Mouse (Mus musculus) embryo, embryonic 11 days (tissue): ENCODE data around the gene Smoc1.

ENCODE experiments used
- DNase-seq: peaks from one replicate; pipeline ENCODE4 v3.0.0-alpha.2; 2015

Gene Smoc1

GRCm38 (mm10) chr12:81085244-81085643 lies 58.6 kb downstream of the Smoc1 start:
- DNase-seq, result no peak

DNA sequence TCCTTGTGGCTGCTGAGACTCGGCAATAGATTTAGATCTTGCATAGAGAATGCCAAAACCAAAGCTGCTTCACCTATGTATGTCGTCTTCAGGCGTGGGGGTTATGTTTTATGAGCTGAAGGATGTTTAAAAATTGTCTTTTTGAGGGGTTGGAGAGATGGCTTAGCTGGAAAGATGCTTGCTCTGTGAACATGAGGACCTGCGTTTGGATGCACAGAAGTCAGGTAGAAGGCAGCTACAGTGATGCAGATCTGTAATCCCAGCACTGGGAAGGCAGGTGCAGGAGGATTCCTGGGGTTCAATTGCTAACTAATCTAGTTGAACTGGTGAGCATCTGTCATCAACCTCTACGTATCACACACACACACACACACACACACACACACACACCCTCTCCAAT lies 61.5 kb downstream of the Smoc1 start:
- no peak for DNase-seq

DNA sequence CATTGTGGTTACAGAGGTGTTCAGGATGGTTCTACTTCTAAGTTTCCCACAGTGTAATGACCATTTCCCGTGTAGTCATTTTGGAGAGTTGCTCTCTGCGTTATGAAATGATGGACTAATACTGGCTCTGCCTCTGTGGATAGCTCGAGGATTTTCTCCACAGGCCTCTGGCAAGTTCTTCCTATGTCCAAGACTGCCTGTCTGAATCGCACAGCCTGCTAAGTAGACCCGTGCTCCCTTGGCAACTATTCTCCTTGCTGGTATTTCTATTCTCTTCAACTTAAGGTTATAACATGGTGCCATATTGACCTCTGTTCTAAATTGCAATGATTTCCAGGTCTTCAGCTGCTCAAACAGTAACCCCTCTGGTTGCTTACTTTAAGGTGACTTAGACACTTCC lies 65.0 kb downstream of the Smoc1 start:
- no peak for DNase-seq

DNA sequence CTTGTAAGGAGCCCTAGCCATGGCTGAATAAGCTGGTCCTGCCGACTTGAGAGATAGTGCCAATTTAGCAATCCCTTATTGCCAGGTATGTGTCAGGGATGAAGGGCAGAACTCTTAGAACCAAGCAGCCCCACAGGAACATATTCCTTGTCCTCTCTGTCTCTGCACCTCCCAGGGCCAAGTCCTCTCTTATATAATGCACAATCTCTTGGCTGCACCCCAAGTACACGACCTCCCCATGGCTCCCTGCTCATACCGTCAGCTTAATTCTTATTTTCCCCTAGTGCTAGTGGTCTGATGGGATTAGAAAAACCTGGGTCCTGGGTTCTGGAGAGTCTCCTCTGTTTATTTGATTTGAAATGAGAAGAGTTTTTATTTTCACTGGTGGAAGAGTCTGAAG lies 66.0 kb downstream of the Smoc1 start:
- DNase-seq, result no peak

- no peak for DNase-seq
Measured at GRCm38 (mm10) chr12:81093211-81093610, 66.6 kb downstream of the Smoc1 start.

GRCm38 (mm10) chr12:81094766-81095405 lies 68.3 kb downstream of the Smoc1 start:
- DNase-seq, result peak; percentile 54

DNA sequence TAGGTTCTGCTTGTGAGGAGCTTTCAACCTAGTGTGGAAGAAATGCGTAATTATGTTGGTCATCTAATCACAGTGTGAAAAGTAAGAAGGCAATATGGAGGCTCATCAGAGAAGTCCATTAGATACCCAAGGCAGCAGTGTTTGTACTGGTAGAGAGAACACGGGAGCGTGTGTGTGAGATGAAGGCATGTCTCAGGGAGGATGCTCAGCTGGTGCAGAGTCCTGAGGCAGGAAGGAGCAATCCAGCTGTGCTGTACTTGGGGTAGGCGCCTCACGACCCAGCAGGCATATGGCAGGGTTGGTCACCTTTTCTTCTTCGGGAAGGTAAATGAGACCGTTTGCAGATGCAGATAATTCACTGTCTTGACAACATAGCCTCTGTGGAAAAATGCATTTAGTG lies 70.7 kb downstream of the Smoc1 start:
- DNase-seq, result no peak

DNA sequence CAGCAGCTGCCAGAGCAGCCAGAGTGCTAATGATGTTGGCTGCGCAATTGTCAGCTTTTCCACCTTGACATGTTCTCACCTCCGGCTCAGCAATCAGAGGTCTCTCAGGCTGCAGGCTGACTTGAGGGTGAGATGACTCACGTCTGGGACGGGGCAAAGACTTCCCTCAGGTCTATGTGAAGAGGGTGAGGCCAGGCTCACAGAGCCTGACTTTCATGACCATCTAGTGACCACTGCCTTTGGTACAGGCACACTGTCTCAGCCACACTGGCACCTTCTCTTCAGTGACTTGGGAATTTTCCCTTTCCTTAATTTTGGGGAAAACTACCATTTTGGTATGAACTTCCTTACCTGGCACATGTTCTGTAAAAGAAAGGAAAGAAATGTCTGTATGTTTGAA lies 71.1 kb downstream of the Smoc1 start:
- DNase-seq, result no peak

DNA sequence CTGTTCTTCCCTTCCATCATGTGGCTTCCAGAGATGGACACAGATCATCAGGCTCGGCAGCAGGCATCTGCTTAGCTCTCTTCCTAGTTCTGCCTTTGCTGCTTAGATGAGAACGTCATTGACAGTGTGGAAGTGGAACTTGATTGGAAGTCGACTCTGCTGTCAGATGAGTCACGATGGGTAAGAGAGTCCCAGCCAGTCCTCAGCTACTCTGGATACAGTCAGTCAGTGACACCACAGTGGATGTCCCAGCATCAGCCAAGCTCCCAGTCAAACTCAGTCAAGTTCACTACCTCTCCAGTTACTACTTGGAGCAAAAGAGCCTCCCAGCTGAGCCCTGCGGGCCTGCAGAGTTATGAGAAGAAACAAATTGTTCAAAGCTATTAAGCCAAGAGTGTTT lies 72.6 kb downstream of the Smoc1 start:
- no peak for DNase-seq

GRCm38 (mm10) chr12:81101691-81102090 lies 75.1 kb downstream of the Smoc1 start:
- peak; percentile 35 for DNase-seq

DNA sequence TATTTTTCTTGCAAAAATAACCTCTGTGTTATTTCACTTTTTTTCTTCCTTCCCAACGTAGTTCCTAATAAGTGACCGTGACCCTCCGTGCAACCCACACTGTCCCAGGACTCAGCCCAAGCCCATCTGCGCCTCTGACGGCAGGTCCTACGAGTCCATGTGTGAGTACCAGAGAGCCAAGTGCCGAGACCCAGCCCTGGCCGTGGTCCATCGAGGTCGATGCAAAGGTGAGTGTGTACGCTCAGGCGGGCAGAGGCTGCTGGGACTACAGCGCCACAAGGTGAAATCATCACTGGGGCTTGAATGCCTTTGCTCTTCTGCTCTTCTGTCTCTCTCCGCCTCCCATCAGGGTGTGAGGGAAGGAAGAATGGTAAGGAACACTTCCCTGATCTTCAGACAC lies 77.9 kb downstream of the Smoc1 start:
- no peak for DNase-seq

DNA sequence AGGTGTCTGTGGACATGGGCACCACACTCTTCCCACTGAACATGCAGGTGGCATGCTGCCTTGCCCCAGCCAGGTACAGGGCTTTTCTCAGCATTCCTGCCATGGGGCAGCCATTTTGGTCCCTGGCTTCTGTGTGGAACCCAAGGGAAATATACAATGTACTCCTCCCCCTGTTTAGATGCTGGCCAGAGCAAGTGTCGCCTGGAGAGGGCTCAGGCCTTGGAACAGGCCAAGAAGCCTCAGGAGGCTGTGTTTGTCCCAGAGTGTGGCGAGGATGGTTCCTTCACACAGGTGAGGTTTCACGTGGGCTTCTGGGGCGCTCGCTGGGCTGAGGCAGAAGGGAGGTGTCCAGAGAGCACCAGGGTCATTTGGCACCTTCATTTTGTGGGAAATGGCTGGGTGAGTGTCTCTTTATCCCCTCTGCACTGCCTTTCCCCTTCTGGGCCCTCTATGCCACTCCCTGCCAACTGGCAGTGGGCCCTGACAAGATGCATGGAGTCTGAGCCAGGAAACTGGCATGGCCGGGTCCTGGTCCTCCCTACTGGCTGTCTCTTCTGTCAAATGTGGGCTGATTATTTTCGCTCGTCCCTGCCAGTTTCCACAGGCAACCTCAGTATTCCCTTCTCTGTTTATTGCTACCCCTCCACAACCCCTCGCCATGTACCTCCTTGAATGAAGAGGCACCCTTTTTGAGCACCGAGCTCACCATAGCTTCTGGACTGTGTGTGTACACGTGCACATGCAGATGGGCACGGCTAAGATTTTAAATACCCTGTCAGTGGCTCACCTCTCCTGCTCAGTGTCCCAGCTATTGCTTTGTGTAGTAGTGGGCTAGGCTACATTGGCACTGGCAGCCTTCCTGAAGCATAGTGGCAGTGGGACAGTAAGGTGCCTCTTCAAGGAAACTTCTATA lies 79.4 kb downstream of the Smoc1 start:
- no peak for DNase-seq

DNA sequence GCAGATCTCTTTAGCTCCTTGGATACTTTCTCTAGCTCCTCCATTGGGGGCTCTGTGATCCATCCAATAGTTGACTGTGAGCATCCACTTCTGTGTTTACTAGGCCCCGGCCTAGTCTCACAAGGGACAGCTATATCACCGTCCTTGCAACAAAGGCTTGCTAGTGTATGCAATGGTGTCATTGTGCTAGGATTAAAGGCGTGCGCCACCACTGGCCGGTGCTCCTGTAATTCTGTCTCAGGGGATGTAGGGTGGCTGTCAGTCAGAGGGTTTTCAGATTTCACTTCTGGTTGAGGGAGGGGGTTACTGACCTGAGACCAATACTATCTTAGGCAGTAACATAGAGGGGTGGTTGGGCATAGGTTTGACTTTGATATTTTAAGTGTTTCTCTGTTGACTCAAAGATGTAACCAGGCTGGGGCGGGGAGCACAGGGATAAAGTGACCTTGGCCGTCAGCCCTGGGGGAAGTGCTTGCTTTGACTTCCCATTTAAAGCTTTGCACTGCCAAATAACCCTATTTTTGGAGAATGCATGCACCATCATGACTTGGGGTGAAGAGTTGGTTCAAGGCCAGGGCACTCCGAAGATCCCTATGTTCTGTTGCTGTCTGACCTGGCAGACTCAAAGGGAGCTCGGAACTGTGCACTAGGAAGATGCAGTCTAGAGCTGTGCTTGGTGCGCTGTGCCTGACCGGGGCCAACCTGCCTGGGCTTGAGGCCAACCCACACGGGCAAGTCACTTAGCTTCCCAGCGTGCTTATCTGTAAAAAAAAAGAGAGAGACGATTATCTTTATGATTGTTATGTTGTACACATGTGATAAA lies 80.9 kb downstream of the Smoc1 start:
- DNase-seq, result no peak

DNA sequence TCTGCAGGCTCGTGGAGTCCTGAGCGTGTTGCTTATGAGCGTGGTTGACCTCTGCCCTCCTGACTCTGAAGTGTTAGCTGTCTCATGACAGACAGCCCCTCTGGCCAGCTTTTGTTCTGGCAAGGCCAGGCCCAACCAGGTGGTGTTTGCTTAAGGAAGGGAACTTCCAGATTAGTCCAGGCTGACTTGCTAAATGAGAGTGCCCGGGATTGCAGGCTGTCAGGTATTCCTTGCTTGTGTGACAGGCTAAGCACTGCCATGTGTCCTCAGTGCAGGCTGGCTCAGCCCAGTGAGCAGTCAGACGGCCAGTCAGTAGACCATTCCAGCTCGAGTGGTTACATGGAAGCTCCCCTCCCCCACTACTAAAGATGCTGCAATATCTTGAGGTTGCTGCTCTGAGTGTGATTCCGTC lies 82.0 kb downstream of the Smoc1 start:
- peak; percentile 76 for DNase-seq

DNA sequence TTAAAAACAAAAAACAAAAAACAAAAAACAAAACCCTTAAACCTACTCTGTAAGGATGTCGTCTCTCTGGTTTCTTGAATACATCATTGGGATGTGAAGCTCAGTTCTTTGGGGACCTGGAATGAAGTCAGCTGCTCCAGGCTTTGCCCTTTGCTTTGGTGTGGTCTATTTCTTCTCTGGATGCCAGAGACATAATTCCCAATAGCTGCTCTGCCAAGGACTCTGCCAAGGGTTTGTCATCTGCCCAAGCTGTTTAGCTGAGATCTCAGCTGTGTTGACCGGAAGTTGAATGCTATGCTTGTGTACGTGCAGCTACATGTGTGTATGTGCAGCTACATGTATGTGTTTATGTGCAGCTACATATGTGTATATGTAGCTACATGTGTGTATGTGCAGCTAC lies 83.4 kb downstream of the Smoc1 start:
- DNase-seq, result no peak

DNA sequence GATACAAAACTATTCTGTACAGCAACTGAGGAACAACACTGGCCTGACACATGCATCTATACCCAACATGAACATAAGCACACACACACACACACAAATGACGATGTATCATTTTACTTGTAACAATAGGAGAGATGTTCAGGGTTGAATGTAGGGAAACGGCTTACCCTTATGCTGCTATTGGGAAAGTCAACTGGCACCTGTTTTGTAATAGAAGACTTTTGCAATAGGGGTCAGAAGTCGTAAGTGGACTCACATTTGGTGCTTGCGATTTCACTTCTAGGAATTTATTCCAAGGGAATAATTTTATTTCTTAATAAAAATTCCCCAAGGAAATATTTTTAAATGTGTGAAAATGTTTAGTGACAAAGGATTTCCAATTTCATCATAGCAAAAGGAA lies 85.7 kb downstream of the Smoc1 start:
- no peak for DNase-seq

- no peak for DNase-seq
Measured at GRCm38 (mm10) chr12:81120301-81120700, 93.7 kb downstream of the Smoc1 start.

DNA sequence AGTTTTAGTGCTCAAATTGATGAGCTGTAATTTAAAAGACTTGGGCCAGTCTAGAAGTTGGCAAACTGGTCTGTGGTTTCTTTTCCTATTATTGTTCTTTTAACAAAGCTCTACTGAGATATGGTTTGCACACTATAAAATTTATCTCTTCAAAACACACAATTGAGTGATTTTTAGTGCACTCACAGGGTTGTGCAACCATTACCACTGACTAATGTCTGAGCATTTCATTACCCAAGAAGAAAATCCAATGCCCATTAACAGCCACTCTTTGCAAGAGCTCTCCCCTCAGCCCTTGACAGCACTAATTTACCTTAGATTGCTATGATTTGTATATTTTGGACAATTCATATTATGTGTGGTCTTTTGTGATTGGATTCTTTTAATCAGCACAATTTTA lies 97.2 kb downstream of the Smoc1 start:
- DNase-seq, result no peak

- DNase-seq, result no peak
Measured at GRCm38 (mm10) chr12:81126842-81127241, 100.2 kb downstream of the Smoc1 start.

DNA sequence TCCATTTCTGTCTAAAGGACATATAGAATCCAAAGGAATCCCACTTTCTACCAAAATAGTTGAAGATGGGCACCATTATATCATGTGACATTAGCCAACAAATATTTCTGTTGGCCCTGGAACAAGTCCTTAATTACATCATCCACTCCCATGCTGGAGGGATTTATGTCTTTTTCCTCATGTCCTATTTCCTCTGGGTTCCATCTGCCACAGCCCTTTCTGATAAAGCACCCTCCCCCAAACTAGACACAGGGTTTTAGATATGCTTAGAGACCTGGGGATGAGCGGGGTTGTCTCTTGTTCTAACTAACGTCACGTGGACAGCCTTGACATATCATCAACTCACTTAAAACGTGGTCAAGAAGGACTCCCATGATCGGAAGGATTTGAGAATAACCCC lies 102.1 kb downstream of the Smoc1 start:
- no peak for DNase-seq

- DNase-seq, result no peak
Measured at GRCm38 (mm10) chr12:81130692-81131091, 104.1 kb downstream of the Smoc1 start.

- DNase-seq, result no peak
Measured at GRCm38 (mm10) chr12:81131114-81131513, 104.5 kb downstream of the Smoc1 start.

DNA sequence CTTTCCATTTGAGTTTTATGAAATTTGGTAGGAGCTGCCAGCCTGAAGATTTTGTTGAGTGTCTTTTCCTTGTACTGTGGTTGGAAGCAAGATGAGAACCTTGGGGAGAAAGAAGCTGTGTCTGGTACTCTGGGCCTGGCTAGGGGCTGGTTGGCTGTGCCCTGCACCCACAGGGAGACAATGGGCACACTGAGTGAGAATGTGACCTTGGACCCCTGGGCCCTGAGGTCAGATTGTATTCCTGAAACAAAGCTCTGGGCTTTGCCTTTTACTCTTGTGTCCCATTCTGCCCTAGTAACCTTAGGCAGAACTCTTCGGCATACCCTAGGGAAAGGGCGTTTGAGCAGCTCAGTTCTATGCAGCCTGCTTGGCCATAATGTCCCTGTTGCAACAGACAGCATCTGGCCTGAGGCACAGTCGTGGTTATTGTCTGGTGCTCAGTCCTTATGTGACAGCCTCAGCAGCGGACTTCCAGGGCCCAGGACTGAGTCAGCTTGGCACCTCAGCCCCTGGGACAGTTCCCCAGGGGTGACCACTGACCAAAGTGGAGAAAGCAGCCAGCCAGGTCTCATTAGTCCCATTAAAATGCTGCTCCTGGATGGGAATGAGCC lies 106.6 kb downstream of the Smoc1 start:
- DNase-seq, result peak; percentile 16
